Mouse (Mus musculus): Measurements from ENCODE around the gene Bfsp2.

DNA sequence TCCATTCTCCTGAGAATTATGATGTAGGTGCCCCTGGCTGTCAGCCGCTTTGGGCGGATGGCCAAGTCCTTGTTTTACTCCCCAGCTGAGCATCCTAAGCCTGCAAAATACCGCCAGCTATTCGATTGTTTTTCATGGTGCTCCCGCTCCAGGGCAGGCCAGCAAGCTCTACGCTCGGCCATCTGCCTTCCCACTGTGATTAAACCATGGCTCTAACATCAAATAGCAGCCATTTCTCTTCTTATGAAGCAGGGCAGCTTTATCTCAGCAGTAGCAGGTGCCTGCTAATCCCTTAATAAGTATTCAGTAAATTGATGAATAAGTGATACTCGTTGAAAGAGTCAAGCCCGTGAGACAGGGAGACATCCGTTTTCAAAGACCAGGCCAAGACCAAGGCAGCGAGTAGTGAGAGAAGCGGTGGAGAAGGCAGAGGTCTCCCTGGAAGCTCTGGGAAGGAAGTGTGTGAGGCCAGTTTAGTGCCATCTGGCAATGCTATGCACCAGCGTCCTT lies 14.5 kb downstream of the Bfsp2 start:
- TF ChIP-seq CTCF (IDR thresholded peaks at IDR 0.05; ENCODE audit: borderline replicate concordance, extremely low read depth, insufficient read depth, insufficient read length) (no peak), POLR2A (IDR thresholded peaks at IDR 0.05; ENCODE audit: borderline replicate concordance, extremely low read depth, insufficient read depth, insufficient read length, poor library complexity, severe bottlenecking) (no peak)
